Mouse (Mus musculus) heart, embryonic 15.5 days (tissue): ENCODE measurements around the gene Sppl2a. TPM values are rescaled to one million over a fixed set of nuclear protein-coding genes. Genes with fewer than 3 reads are reported as not detected.

Experiments used
- ATAC-seq: fragments of 200-750 bp; cut with Nextera tagmentation; replicated peaks from 2 replicates; pipeline ENCODE4 v1.8.0; 2017; ENCODE audit warnings: low read depth, moderate TSS enrichment; ENCODE audit not compliant: insufficient number of reproducible peaks, insufficient read depth, low FRiP score
- H3K27ac ChIP-seq: fragments of 300-500 bp; sonication (generic); 2 replicates; pipeline ENCODE4 v1.5.1; 2015; ENCODE audit warnings: mild to moderate bottlenecking, inconsistent platforms
- H3K27me3 ChIP-seq: fragments of 300-500 bp; sonication (generic); 2 replicates; pipeline ENCODE4 v1.6.1; 2015; ENCODE audit warnings: inconsistent platforms
- H3K36me3 ChIP-seq: fragments of 300-500 bp; sonication (generic); 2 replicates; pipeline ENCODE4 v1.6.1; 2015; ENCODE audit warnings: mild to moderate bottlenecking, inconsistent platforms
- H3K4me1 ChIP-seq: fragments of 300-500 bp; sonication (generic); replicated peaks from 2 replicates; pipeline ENCODE4 v1.6.1; 2015; ENCODE audit warnings: inconsistent platforms
- H3K4me2 ChIP-seq: fragments of 300-500 bp; sonication (generic); 2 replicates; pipeline ENCODE4 v1.6.1; 2015; ENCODE audit warnings: inconsistent platforms, mild to moderate bottlenecking, moderate library complexity
- H3K4me3 ChIP-seq: fragments of 300-500 bp; sonication (generic); 2 replicates; pipeline ENCODE4 v1.5.1; 2015; ENCODE audit warnings: mild to moderate bottlenecking, inconsistent platforms
- H3K9ac ChIP-seq: fragments of 300-500 bp; sonication (generic); 2 replicates; pipeline ENCODE4 v1.6.1; 2015; ENCODE audit warnings: mild to moderate bottlenecking, inconsistent platforms
- H3K9me3 ChIP-seq: fragments of 300-500 bp; sonication (generic); replicated peaks from 2 replicates; pipeline ENCODE4 v1.6.1; 2016; ENCODE audit warnings: inconsistent platforms
- WGBS: fragments of 180-500 bp; shearing (Covaris S2); methylation state at CpG from one replicate; pipeline ENCODE4 v1.1.7; 2015; ENCODE audit warnings: mixed read lengths; 5-methylcytosine and 5-hydroxymethylcytosine counted together
- microRNA-seq: library from miRNA; unstranded; fragments of <30 nt; microRNA quantifications from one replicate; pipeline ENCODE4, GENCODE M21; 2016
- polyA plus RNA-seq: library from polyadenylated mRNA; unstranded; fragments of >200 nt; fragmentation: Nextera tagmentation; extraction: Ambion mirVana; gene quantifications from 2 replicates; pipeline ENCODE4 v1.2.1, GENCODE M21; 2015

Gene Sppl2a
- polyA plus RNA-seq, 1 experiment from 2014 or later = 34.6 TPM

GRCm38 (mm10) chr2:126865501-126866199, 67.4 kb downstream of the Sppl2a start:
- H3K4me3 ChIP-seq = no peak overlapping the region
- ATAC-seq = no peak
- H3K4me2 ChIP-seq = no peak overlapping the region
- no peaks in the 10 kb centered on the region for H3K27me3 ChIP-seq
- H3K9ac ChIP-seq = no peak overlapping the region
- peaks cover 8% of the 10 kb centered on the region for H3K4me1 ChIP-seq
- 87% methylated on average over 10 of the region's 10 CpGs for WGBS
- no peaks in the 10 kb centered on the region for H3K9me3 ChIP-seq
- H3K36me3 ChIP-seq = no peaks in the 10 kb centered on the region
- no peak overlapping the region for H3K27ac ChIP-seq

- no peaks in the 10 kb centered on the region for H3K36me3 ChIP-seq
- no peaks in the 10 kb centered on the region for H3K27me3 ChIP-seq
- peaks cover 5% of the 10 kb centered on the region; the same call in 1 of the 2 replicates for H3K4me1 ChIP-seq
- H3K9ac ChIP-seq = no peak overlapping the region
- no peaks in the 10 kb centered on the region for H3K9me3 ChIP-seq
- H3K27ac ChIP-seq = no peak overlapping the region
- no peak for ATAC-seq
- 89% methylated on average over 3 of the region's 3 CpGs for WGBS
- H3K4me2 ChIP-seq = no peak overlapping the region
- no peak overlapping the region for H3K4me3 ChIP-seq
Observed at GRCm38 (mm10) chr2:126865026-126865425, 68.0 kb downstream of the Sppl2a start.

GRCm38 (mm10) chr2:126844751-126845150, 88.3 kb downstream of the Sppl2a start:
- no peak overlapping the region for H3K4me2 ChIP-seq
- H3K9ac ChIP-seq = no peak overlapping the region
- no peak overlapping the region for H3K4me3 ChIP-seq
- H3K36me3 ChIP-seq = peaks cover 46% of the 10 kb centered on the region
- no peak for ATAC-seq
- no peaks in the 10 kb centered on the region for H3K9me3 ChIP-seq
- no peaks in the 10 kb centered on the region for H3K4me1 ChIP-seq
- 87% methylated on average over 4 of the region's 4 CpGs for WGBS
- no peak overlapping the region for H3K27ac ChIP-seq
- H3K27me3 ChIP-seq = no peaks in the 10 kb centered on the region

Small RNAs within 50 kb of the gene (microRNA-seq; reads per million reads assigned to microRNA genes)
- gene Mir3473g = 1.3 reads per million

Other genes with a start within 250 kb of the Sppl2a start
- gene Usp8, start 225.9 kb downstream of the Sppl2a start, polyA plus RNA-seq = 26.8 and 30.7 TPM in 2 replicates
- 1.8 and 2.2 TPM in 2 replicates for gene Usp50, start 149.8 kb downstream of the Sppl2a start, polyA plus RNA-seq
- gene Trpm7, start 57.0 kb downstream of the Sppl2a start, polyA plus RNA-seq = 40.1 and 42.7 TPM in 2 replicates
- 8.2 and 9.0 TPM in 2 replicates for gene Ap4e1, start 75.5 kb upstream of the Sppl2a start, polyA plus RNA-seq
- gene Blvra, start 137.4 kb upstream of the Sppl2a start, polyA plus RNA-seq = 42.0 and 44.0 TPM in 2 replicates
- gene Ncaph, start 200.7 kb upstream of the Sppl2a start, polyA plus RNA-seq = 43.9 and 51.1 TPM in 2 replicates
- 11.9 and 14.1 TPM in 2 replicates for gene Itpripl1, start 210.2 kb upstream of the Sppl2a start, polyA plus RNA-seq